Mouse (Mus musculus) subcutaneous adipose tissue, adult 2 months (tissue): Measurements from ENCODE around the gene Il1f6. TPM values are rescaled to one million over a fixed set of nuclear protein-coding genes. Genes with fewer than 3 reads are reported as not detected.

Source experiments
- polyA plus RNA-seq: library from polyadenylated mRNA; depleted of rRNA; stranded (reverse); fragments of >200 nt; gene quantifications from 2 replicates; pipeline ENCODE4 v1.2.3, GENCODE M21; 2012; ENCODE audit warnings: low replicate concordance; rRNA removed

Gene Il1f6
- polyA plus RNA-seq = 0.77 TPM in 1 of 2 replicates, not detected in the other

DNA sequence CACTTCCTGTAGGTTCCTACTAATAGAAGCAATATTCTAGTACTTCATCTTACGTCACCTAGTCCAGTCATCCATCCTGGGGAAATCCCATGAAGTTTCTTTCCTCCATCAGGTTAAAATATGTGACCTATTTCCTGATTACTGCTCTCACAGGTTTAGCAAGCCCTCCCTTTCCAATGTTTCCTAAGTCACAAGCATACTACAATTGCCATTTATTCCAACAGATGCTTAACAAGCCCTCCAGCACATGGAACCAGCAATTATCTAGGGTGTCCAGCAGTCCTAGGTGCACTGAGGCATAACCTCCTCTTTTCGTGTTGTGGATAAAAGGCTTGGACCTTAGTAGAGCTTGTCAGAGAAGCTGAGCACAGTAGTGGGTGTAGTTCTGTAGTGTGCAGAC, at the start of gene Il1f6:
Gene Il1f6 (plus strand): TSS at position 301 of the 400 bp plus-strand sequence.

DNA sequence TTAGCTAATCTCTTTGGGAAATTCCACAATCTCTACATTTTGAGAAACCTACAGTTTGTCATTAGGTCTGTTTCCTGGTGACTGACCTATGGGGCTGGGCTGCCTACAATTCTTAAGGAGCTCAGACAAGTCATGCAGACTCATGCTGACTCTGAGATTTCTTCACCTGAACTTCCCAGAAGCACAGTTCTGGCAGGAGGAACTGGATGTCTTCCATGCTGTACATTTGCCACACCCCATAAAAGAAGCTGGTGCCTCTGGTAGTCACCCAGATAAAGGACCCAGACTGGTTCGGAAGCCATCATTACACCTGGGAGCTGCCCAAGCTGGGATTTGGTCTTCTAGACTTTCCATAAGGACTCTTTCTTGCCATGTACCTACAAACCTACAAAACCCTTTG, 29.0 kb upstream of the Il1f6 start, which contains the start of gene Il1f9:
Gene Il1f9 (plus strand): TSS at position 301 of the 400 bp plus-strand sequence.

Other genes with a start within 250 kb of the Il1f6 start
- gene Hnmt, start 166.0 kb upstream of the Il1f6 start, polyA plus RNA-seq = 4.6 and 8.0 TPM in 2 replicates
- not detected in 2 replicates for gene Tbpl2, start 118.8 kb upstream of the Il1f6 start, polyA plus RNA-seq
- 1.1 TPM in 1 of 2 replicates, not detected in the other for gene Il1f8, start 62.3 kb upstream of the Il1f6 start, polyA plus RNA-seq
- gene Il1f9, start 28.9 kb upstream of the Il1f6 start, polyA plus RNA-seq = not detected in 2 replicates
- gene Il1f5, start 61.5 kb downstream of the Il1f6 start, polyA plus RNA-seq = 0.19 TPM in 1 of 2 replicates, not detected in the other
- gene Il1f10, start 75.8 kb downstream of the Il1f6 start, polyA plus RNA-seq = not detected in 2 replicates
- gene Il1rn, start 121.4 kb downstream of the Il1f6 start, polyA plus RNA-seq = 2.0 and 2.5 TPM in 2 replicates
- gene Psd4, start 152.2 kb downstream of the Il1f6 start, polyA plus RNA-seq = 2.3 and 6.5 TPM in 2 replicates